Mouse (Mus musculus) spleen, adult 2 months (tissue): ENCODE results near the gene Gm7358.
"Not testable (repeated sequence)": the region's sequence is repeated elsewhere in the genome, so short reads cannot be mapped to it uniquely, and the experiment has no call there.

ENCODE experiments used
- CTCF ChIP-seq: fragments of 200-500 bp; IDR thresholded peaks from 2 replicates; pipeline ENCODE4 v1.5.1; 2011; ENCODE audit warnings: mild to moderate bottlenecking, inconsistent platforms; ENCODE audit not compliant: insufficient read depth, insufficient read length, insufficient replicate concordance; ENCODE audit errors: extremely low read depth
- POLR2A ChIP-seq: fragments of 200-500 bp; IDR thresholded peaks from 2 replicates; pipeline ENCODE4 v1.6.1; 2011; ENCODE audit warnings: low read depth, low read length, inconsistent platforms

DNA sequence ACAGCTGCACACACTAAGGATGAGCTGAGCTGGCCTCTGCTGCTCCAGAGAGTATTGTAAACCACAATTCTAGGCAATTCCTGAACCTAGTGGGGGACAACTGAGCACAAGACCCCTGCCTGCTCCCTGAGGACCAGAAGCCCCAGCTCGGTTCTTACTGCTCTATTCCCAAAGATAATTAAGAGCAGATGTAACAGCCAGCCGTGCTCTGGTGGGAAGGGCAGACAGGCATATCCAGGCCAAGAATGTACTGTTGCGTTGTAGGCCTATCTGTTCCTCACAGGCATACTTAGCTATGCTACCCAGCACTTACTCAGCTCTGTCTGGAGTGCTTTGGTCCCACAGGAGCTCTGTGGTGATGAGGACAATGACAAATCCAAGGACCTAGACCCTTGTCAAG is 40.6 kb upstream of the Gm7358 start:
- TF ChIP-seq POLR2A, CTCF: not testable (repeated sequence)
